Mouse (Mus musculus): Measurements from ENCODE around the gene Unc5cl.

GRCm38 (mm10) chr17:48426991-48427750, 27.5 kb upstream of the Unc5cl start:
- TF ChIP-seq CTCF (IDR thresholded peaks at IDR 0.05; ENCODE audit: low read depth) (no peak), EP300 (IDR thresholded peaks at IDR 0.05; ENCODE audit: low read depth) (no peak)

All from liver, embryonic 14.5 days (tissue).